Mouse (Mus musculus): ENCODE data around the gene Limd1.

- TF ChIP-seq CTCF (IDR thresholded peaks at IDR 0.05; ENCODE audit: extremely low read depth, insufficient read depth, low read length) (no peak), POLR2A (IDR thresholded peaks at IDR 0.05; ENCODE audit: extremely low read depth, insufficient read depth, low read length) (no peak)
These were observed 32.4 kb downstream of the Limd1 start for GRCm38 (mm10) chr9:123510926-123511325.

Measured in cortical plate, adult 2 months (tissue).